Mouse (Mus musculus): ENCODE results near the gene B3glct.

The B3glct gene

GRCm38 (mm10) chr5:149662980-149663379, 15.1 kb upstream of the B3glct start:
- no peak for DNase-seq (ENCODE audit: extremely low read depth, insufficient read length, low spot score)

GRCm38 (mm10) chr5:149663417-149663816, 14.6 kb upstream of the B3glct start:
- no peak for DNase-seq (ENCODE audit: extremely low read depth, insufficient read length, low spot score)

GRCm38 (mm10) chr5:149677196-149677595, 834 bp upstream of the B3glct start:
- peak; percentile 54 for DNase-seq (ENCODE audit: extremely low read depth, insufficient read length, low spot score)

- DNase-seq (ENCODE audit: extremely low read depth, insufficient read length, low spot score): no peak
Observed at GRCm38 (mm10) chr5:149678990-149679348, 939 bp downstream of the B3glct start.

- DNase-seq (ENCODE audit: extremely low read depth, insufficient read length, low spot score): no peak
Observed at GRCm38 (mm10) chr5:149679362-149679761, 1.3 kb downstream of the B3glct start.

GRCm38 (mm10) chr5:149679886-149680285, 1.9 kb downstream of the B3glct start:
- no peak for DNase-seq (ENCODE audit: extremely low read depth, insufficient read length, low spot score)

GRCm38 (mm10) chr5:149680946-149681345, 2.9 kb downstream of the B3glct start:
- DNase-seq (ENCODE audit: extremely low read depth, insufficient read length, low spot score): no peak

GRCm38 (mm10) chr5:149689860-149690259, 11.8 kb downstream of the B3glct start:
- DNase-seq (ENCODE audit: extremely low read depth, insufficient read length, low spot score): no peak

- DNase-seq (ENCODE audit: extremely low read depth, insufficient read length, low spot score): no peak
Observed at GRCm38 (mm10) chr5:149692548-149692947, 14.5 kb downstream of the B3glct start.

- DNase-seq (ENCODE audit: extremely low read depth, insufficient read length, low spot score): no peak
Observed at GRCm38 (mm10) chr5:149693200-149693599, 15.2 kb downstream of the B3glct start.

- DNase-seq (ENCODE audit: extremely low read depth, insufficient read length, low spot score): no peak
Observed at GRCm38 (mm10) chr5:149693968-149694367, 15.9 kb downstream of the B3glct start.

GRCm38 (mm10) chr5:149695077-149695750, 17.2 kb downstream of the B3glct start:
- DNase-seq (ENCODE audit: extremely low read depth, insufficient read length, low spot score): no peak

GRCm38 (mm10) chr5:149702770-149703169, 24.7 kb downstream of the B3glct start:
- no peak for DNase-seq (ENCODE audit: extremely low read depth, insufficient read length, low spot score)

- no peak for DNase-seq (ENCODE audit: extremely low read depth, insufficient read length, low spot score)
Observed at GRCm38 (mm10) chr5:149711545-149711944, 33.5 kb downstream of the B3glct start.

- no peak for DNase-seq (ENCODE audit: extremely low read depth, insufficient read length, low spot score)
Observed at GRCm38 (mm10) chr5:149713170-149713774, 35.2 kb downstream of the B3glct start.

- DNase-seq (ENCODE audit: extremely low read depth, insufficient read length, low spot score): no peak
Observed at GRCm38 (mm10) chr5:149713834-149714233, 35.8 kb downstream of the B3glct start.

GRCm38 (mm10) chr5:149715571-149716328, 37.7 kb downstream of the B3glct start:
- no peak for DNase-seq (ENCODE audit: extremely low read depth, insufficient read length, low spot score)

- no peak for DNase-seq (ENCODE audit: extremely low read depth, insufficient read length, low spot score)
Observed at GRCm38 (mm10) chr5:149716329-149716690, 38.3 kb downstream of the B3glct start.

GRCm38 (mm10) chr5:149731776-149732175, 53.7 kb downstream of the B3glct start:
- no peak for DNase-seq (ENCODE audit: extremely low read depth, insufficient read length, low spot score)

GRCm38 (mm10) chr5:149737210-149737609, 59.2 kb downstream of the B3glct start:
- no peak for DNase-seq (ENCODE audit: extremely low read depth, insufficient read length, low spot score)

GRCm38 (mm10) chr5:149740145-149740544, 62.1 kb downstream of the B3glct start:
- DNase-seq (ENCODE audit: extremely low read depth, insufficient read length, low spot score): no peak

- DNase-seq (ENCODE audit: extremely low read depth, insufficient read length, low spot score): no peak
Observed at GRCm38 (mm10) chr5:149740703-149741102, 62.7 kb downstream of the B3glct start.

Data from 3134 (cell line).